Mouse (Mus musculus): ENCODE measurements around the gene Gatb. TPM values are rescaled to one million over a fixed set of nuclear protein-coding genes. Genes with fewer than 3 reads are reported as not detected.

The Gatb gene
- total RNA-seq, 2 experiments from 2014 or later = 13.6 to 13.8 TPM

- no peak for DNase-seq
These were observed 18.8 kb downstream of the Gatb start for GRCm38 (mm10) chr3:85592640-85593252.

- DNase-seq = no peak
These were observed 20.5 kb downstream of the Gatb start for GRCm38 (mm10) chr3:85594452-85594851.

- no peak for DNase-seq
These were observed 25.6 kb downstream of the Gatb start for GRCm38 (mm10) chr3:85599526-85599925.

DNA sequence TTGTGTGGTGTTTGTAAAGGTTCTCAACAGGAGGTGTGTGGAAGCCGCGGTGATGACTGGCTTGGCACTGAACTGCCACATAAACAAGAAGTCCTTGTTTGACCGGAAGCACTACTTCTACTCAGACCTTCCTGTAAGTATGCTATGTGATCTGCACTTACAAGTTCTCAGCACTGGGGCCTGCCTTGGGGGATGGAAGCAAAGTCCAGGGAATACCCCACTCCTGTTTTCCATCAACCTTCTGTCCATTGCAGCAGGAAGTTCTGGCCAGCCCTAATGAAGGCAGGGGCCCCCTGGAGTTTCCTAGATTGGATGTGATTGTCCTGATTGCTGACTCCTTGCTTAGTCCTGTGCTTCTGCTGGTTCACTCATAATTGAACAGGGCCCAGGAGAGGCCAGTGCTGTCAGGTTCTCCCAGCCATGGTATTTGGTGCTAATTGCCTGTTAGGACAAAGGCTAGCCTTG, 28.0 kb downstream of the Gatb start:
- no peak for DNase-seq

DNA sequence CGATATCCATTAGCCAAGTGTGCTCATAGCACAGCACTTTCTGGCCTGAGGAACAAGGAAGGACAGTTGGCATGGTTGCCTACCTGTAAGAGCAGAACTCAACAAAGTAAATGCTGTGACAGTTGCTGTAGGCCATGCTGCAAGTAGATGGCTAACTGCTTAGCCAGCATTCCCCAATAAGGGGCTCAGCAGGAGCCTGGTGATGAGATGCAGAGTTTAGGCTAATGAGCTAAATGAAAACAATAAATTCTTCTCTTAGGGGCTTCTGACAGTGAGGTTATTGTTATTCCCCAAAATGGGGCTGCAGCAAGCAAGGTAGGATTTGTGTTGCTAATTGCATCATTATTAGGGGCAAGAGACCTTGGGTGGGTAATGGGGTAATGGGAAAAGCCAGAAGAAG, 29.9 kb downstream of the Gatb start:
- DNase-seq = no peak

GRCm38 (mm10) chr3:85606912-85607311, 33.0 kb downstream of the Gatb start:
- no peak for DNase-seq

DNA sequence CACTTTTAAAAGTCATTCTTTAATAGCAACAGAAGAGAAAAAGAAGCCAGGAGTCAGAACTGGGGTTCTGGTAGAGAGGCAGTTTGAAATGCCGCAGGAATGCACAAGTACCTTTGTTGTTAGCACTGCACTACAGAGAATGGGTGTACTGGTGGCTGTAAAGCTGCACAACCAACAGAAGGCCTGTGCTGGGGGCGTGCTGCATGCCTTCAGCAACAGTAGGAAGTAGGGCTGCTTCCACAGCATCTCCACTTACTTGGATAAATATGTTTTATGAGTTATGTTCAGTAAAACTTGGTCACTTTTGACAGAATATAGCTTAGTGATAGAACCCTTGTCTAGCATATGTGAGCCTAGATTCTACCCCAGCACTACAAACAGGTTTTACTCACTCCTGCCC, 33.8 kb downstream of the Gatb start:
- DNase-seq = no peak

- no peak for DNase-seq
These were observed 42.5 kb downstream of the Gatb start for GRCm38 (mm10) chr3:85616389-85616788.

GRCm38 (mm10) chr3:85618885-85619284, 45.0 kb downstream of the Gatb start:
- DNase-seq = no peak

DNA sequence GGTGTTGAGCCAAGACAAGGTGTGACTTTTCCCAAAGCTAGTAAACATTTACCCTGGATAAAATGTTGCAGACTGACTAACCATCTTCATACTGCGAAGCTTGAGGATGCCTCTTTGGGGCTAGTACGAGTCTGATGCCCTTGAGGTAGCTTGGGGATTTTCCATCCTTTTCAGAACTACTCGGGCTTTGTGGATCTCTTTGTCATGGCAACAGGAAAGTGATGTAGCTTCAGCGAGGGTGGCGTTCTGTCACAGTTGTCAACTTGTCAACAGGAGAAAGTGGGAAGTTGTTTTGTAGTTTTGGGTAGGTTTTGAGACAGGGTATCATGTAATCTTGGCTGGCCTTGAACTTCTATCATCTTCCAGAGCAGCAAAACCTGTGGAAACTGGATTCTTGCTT, 45.4 kb downstream of the Gatb start:
- DNase-seq = no peak

DNA sequence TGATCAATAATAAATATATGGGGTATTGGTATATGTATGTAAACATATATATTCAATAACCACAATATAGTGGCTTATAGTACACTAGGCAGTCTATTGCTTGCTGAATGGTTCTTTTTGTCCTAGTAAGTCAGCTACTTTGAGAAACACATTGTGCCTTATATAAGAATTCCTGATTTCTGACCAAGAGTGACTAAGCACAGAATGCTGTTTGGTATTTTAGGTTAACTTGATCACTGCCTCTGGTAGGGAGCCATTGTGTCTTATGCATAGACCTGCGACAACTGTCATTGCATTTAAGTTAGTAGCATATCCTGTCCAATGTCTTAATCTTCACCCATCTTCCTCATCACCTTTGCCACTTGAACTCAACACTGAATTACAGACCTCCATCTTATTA, 45.8 kb downstream of the Gatb start:
- DNase-seq = no peak

GRCm38 (mm10) chr3:85629895-85630510, 56.1 kb downstream of the Gatb start:
- DNase-seq = no peak

GRCm38 (mm10) chr3:85633733-85634132, 59.8 kb downstream of the Gatb start:
- DNase-seq = no peak

DNA sequence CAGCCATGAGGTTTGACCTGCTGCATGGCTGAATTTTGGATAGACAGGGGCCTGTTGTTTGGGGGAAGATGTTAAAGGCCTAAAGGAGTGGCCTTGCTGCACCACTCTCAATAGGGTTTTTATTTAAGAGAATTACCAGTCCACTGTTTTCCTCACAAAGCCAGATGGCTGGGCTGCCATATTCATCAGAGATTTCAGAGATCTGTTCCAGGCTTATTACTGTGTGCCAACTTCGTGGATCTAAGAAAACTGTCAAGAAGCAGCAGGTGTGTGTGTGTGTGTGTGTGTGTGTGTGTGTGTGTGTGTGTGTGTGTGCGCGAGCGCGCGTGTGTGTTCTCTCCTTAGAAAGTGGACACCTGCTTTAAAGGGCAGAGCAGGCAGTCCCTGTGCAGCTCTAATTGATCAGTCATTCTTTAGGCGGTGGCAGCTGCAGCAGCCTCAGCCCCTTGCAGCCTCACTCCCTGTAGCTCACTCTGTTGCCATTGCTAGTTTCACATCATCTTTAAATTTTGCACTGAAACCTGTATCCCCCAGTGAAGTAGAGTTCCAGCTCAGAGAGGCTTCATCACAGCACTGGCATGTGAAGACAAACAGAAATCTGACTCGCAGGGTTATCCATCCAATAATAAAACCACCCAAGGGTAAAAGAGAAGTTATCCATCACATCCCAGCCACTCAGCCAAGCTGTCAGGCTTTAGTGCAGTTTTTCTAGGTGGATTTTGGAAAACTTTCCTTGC, 60.6 kb downstream of the Gatb start:
- no peak for DNase-seq

DNA sequence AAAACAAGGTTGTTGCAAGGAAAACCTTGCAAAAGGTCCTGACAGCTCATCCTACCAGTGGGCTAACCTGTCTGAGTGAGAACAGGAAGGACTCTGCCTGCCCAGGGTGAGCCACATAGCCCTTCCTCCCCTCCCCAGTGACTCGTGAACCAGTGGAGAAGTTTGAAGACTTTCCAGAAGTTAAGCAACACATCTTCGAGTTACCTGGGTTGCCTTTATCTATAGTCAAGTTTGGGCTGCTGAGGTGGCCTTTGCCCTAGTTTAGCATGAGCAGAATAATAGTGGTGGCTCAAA, 61.2 kb downstream of the Gatb start:
- no peak for DNase-seq

DNA sequence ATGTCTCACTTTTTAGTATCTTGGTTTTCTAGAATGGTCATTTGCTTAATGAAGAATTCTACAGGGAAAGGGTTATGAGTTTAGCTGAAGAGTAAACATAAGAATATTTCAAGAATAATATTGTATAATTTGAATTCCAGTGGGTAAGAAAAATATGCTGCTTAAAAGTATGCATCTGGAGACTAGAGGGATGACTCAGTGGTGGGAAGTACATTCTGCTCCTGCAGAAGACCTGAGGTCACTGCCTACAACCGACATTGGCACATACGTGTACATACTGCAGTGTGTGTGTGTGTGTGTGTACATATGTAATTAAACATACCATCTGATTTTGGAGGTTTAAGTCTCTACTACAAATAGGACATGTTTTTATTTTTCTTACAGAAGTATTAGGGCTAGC, 61.7 kb downstream of the Gatb start:
- DNase-seq = no peak

GRCm38 (mm10) chr3:85636716-85637447, 63.0 kb downstream of the Gatb start:
- DNase-seq = no peak

DNA sequence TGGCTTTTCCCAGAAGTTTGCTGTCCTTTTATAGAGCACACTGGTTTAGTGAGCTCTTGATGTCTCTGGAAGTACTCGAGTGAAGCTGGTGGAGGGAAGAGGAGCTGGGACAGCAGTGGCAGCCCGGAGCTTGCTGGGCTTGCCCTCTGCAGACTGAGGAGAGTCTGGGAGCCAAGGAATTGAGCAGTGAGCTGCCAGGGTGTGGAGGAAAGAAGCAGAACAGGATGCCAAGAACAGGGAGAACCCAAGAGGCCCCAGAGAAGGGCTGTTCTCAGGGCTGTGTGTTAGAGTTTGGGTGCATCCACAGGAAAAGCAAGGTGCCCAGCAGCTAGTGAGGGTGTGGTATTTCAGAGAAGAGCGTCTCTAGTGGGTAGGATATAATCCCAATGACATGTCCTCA, 67.8 kb downstream of the Gatb start:
- no peak for DNase-seq

- DNase-seq = no peak
These were observed 70.9 kb downstream of the Gatb start for GRCm38 (mm10) chr3:85644814-85645213.

DNA sequence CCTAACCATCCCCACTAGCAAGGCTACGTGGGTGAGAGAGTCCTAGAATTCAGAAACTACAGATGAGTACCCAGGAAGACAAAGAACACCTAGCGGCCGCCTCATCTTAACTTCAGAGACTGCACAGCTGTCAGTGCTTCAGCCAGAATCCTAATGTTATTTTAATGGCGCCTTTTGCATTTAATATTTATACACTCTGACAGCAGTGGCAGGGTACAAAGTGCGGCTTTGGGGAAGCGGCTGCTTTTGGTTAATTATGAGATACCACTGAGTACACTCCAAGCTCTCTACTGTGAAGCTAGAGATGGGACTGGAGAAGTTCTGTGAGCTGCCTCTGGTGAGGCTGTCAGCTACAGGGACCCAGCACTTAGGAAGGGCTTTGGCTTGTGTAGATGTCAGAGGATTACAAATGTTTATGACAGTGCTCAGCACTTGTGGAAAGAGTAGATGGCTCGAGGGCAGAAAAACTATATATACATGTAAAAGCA, 71.6 kb downstream of the Gatb start:
- DNase-seq = no peak

DNA sequence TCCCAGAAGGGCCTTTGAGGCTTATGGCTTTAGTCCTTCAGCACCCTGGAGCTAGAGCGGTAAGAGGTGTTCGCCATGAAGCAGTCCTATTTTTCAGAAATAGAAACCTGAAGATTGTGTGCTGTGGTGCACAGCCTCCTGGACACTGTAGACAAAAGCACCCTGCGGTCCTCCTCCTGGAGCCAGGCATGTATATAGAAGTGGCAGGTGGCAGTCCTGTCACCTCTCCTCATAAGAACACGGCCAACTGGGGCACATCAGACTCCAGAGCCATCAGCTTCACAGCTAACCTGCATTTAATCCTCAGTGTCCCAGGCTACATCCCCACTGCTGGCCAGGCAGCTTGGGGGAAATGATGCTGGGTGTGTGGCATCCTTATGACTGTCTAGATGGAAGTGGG, 75.3 kb downstream of the Gatb start:
- DNase-seq = no peak

- DNase-seq = no peak
These were observed 79.1 kb downstream of the Gatb start for GRCm38 (mm10) chr3:85652727-85653665.

Data from gastrocnemius, postnatal 10 days (tissue).